Mouse (Mus musculus): ENCODE results near the gene Hivep3.

Gene Hivep3

DNA sequence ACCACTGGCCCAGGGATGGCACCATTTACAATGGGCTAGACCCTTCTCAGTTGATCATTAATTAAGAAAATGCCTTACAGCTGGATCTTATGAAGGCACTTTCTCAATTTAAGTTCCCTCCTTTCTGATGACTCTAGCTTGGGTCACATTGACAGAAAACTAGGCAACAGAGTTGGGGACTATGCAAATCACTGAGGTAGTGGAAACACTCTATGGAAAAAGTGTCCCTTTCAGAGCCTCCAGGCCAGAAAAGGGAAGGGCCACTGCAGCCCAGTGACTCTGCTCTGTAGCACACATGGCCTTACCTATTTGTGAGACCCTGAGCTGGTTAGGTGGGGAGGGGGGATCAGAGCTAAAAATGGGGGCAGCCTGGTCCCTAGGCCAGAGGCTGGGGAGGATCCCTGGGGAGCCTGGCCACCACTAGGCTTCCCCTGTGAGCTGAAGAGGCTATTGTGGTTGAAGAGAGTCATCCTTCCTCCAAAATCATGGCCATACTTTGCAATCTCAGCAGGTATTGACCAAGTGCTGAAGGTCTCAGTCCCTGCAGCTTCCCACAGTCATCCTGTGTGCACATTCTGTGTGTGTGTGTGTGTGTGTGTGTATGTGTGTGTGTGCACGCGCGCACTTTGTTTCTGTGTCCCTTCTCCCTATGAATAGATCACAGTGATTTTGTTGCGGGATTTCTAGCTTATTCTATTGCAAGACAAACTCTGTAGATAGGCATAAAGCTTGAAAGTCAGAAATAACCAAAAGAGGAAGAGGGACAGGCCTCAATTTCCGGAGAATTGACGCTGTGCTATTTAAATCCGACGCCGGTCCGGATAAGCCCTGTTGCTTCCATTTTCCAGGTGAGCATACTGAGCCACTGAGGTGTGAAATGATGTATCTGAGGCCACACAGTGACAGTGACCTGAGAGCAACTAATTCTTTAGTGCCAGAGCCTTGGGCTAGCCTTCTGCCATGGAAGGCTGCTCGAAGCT is 319.7 kb downstream of the Hivep3 start:
- no peak for DNase-seq (ENCODE audit: low read depth, low spot score)

DNA sequence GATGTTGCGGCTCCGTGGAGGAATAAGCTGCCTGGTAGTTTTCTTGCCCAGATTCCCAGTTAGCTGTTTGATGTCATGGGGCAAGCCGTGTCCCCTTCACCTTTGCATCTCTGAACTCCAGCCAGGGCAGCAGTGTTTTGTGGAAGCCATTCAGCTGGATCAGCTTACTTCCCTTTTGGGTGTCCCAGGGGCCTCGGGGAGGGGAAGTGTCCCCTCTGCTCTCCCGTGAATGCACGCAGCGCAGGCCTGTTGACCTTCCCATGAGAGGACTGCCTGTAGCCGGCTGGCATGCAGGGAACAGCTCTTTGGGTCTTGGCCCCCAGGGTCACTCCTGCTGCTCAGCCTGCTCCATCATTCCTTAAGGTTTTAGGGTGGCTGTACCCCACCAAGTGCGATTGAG is 320.6 kb downstream of the Hivep3 start:
- no peak for DNase-seq (ENCODE audit: low read depth, low spot score)

DNA sequence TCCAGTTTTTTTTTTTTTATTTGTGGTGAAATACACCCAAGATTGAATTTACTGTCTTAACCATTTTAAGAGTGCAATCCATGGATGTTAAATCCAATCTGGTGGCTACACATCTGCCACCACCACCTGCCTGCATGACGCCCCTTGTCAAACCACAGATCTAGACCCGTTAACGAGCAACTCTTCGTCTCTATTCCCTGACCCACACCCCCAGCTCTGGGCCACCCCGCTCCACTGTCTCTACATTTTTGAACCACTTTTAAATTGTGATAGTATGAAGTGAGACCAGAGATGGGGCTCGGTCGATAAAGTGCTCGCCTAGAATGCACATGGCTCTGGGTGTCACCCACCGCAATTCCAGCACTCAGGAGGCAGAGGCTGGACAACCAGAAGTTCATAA is 322.9 kb downstream of the Hivep3 start:
- no peak for DNase-seq (ENCODE audit: low read depth, low spot score)

DNA sequence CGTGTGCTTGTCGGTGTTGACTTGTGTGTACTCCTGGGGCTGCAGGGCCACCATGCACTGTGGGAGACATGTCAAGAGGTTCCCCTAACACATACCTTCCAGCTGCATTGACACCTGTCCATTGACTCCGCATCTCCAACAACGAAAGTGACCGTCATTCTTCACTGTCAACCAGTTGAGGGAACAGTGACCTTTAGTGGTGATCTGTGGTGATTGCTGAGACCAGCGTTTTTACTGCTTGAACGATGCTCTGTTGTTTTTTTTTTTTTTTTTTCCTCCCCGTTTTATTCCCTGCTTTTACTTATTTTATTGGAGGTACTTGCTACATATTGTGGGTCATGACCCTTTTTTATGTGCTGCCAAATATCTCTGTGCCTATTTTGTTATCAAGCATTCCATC is 323.9 kb downstream of the Hivep3 start:
- DNase-seq (ENCODE audit: low read depth, low spot score), result no peak

DNA sequence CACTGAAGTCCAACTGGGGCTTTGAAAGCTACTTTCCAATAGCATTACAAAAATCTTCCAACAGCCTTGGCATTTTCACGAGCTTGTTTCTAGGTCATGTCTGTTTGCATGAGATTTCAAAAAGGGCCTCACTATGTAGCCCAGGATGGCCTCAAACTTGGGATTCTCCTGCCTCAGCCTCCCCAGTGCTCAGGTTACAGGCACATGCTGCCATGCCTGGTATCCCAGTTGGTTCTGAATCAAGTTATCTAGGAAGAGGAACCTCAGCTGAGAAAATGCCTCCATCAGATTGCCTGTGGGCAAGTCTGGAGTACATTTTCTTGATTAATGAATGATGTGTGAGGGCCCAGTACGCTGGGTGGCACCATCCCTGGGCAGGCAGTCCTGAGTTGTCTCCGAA is 324.6 kb downstream of the Hivep3 start:
- DNase-seq (ENCODE audit: low read depth, low spot score), result no peak

DNA sequence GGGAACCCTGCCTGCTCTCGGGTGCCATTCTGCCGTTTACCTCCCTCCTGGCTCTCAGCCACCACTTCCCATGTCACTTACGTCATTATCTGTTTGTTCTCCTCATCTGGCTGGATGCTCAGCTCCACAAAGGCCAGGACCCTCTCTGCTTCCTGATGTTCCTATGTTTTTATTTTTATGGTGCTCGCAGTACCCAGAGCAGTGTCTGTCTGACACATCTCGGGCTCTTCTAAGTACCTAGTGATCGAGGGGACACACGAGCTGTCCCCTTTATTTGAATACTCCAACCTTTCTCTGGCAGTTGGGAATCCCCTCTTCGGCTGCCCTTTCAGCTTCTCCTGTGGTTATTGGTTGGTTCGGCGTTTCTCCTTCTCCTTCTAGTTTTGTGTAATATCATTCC is 325.2 kb downstream of the Hivep3 start:
- no peak for DNase-seq (ENCODE audit: low read depth, low spot score)

DNA sequence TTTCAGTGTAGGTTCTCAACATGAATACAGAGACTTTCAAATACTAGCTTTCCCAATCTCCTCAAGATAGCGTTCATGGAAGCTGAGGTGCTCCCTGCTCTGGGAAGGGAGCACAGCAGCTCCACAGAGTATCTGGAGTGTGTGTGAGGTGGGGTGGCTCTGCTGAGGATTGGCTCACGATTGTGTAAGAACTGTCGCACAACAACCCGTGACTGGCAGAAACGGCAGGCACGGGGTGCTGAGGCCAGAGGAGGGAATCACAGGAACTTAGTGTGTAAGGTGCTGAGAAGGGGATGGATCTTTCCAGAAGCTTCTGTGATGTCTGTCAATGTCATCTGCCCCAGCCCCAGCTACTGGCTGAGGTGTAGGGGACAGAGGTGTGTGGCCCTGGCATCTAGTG is 328.1 kb downstream of the Hivep3 start:
- DNase-seq (ENCODE audit: low read depth, low spot score), result no peak

DNA sequence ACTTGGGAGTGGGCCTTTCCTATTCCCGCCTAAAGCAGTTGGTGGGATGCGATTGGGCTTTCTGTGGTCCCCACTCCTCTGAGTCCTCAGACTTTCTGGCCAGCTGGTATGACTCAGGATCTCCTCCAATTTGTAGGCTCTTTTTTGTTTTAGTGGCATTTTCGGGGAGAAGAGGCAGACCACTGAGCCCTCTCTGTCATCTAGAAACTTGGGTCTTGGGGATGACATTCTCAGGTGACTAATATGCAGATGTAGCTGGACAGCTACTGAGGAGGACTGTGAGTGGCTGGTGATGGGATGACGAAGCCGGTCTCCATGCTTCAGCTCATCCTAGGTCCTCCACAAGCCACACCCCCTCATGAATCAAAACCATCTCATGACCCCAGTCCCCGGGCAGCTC is 328.6 kb downstream of the Hivep3 start:
- no peak for DNase-seq (ENCODE audit: low read depth, low spot score)

DNA sequence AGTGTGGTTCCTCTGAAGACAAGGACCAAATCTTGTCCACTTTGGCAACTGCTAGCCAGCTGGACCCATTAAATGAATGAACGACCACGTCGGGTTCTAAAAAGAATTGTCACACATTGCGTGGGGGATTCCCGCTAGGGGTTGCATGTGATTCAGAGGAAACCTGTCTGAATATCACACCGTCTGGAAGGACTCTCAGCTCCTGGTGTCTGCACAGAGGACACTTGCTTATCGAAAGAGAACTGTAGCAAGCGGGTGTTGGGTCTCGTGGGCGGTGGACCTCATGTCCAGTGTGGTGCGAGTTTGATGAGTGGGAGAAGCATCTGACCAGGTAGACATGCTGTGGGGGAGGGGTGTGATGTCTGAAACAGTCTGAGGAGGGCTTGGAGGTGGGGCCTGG is 329.2 kb downstream of the Hivep3 start:
- DNase-seq (ENCODE audit: low read depth, low spot score), result no peak

DNA sequence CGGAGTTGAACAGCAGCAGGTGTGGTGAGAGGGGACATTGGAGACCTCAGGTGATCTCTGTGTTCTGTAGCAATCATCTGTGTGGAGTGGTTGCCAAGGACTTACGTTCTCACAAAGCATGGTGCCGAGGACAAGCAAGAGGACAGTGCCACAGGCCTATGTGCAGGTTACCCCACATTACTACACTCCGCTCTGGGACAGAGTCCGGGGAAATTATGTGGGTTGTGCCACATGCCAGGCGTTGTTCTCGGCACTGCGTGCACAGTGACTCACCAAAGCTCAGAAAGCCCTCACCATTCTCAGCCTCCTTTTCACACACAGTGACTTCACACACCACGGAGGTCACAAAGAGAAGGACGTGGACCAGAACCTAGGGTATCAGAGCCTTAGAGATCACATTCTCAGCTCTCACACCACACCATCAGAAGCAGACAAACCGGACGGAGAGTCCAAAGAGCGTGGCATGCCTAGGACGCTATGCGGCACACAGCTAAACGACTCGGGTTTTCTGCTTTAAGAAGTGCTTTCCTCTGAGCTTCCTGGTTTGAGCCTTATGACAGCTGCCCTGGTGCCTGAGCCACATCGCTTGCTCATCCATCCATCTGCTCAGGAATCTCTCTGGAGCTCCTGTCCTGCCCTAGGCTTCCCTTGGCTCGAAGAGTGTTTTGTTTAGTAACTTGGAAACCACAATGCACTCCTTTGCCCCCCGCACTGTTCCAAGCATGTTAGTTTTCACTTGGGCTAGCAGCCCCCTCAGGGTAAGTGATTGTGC is 330.0 kb downstream of the Hivep3 start:
- no peak for DNase-seq (ENCODE audit: low read depth, low spot score)

DNA sequence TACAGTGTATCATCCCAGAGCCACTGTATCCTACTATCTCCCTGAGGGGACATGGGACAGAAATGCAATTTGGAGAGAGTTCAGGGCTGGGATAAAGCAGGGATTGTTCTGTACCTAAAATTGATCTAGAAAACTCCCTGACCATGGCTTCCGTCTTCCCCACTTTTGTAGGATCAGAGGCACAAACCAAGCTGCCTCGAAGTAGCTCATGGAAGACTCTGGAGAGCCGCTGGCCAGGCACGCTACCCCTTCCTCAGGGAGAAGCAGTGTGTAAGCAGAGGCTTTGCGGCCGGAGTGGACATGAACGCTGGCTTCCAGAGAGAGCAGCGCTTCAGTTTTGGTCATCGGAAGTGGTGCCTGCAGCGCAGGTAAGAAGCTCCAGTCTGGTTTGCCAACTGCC is 331.1 kb downstream of the Hivep3 start, which contains the start of gene AL607142.1:
Gene AL607142.1 (plus strand): TSS at position 301 of the 400 bp plus-strand sequence.
- no peak for DNase-seq (ENCODE audit: low read depth, low spot score)

DNA sequence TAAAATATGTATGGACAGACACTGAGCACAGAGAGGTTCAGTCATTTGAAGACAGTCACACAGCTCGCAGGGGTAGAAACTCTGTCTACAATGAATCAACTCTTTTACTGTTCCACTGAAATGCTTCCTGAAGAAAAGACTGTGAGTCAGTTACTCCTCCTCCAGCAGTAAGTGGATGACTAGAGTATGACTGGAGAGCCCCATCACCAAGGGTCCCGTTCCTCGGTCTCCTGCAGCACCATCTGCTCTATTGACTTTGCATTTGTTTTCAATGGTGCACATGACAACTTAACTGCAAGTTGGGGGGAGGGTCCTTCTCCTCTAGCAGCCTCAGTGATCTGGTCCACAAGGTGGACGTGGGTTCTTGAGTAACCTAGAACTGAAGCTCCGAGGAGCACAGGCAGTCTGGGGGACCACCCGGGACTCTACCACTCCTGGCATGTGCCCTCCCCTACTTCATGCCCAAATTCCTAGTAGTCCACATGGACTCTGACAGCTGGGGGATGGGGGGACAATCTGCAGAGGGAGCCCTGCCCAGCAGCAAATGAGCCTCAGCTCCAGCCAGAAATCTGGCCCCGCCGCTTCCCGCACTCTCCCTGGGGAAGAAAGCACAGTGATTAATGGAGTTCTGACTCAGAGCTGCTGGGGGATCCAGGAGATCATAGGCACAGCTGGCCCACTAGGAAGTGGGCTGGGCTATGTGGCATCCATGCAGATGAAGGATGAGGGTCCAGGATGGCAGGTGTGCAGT is 333.4 kb downstream of the Hivep3 start:
- no peak for DNase-seq (ENCODE audit: low read depth, low spot score)

DNA sequence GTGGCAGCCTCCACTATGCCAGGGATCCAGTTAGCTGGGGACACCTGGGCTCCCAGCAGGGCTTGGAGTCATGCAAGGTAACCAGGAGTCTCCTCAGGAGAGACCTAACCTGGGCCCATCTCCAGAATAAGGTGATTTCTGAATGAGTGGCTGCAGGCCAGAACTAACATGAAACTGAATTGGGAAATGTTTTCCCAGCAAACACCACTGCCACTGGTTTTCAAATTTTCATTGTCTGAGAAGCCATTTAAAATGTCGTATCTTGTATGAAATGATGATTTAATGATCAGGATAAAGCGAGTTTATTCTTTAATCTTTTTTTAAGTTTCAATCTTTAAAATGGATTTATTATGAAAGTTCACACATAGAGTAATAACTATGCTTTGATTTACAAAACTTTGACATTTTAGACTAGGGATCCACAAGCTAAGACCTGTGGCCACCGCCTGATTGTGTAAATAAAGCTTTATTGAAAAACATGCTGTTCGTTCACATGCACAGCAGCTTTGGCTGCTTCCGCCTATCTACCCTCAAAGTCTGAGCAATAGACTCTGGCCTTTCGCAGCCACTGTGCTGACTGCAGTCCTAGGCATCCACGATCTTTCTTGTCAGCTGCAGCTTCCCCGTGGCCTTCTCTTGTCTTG is 334.1 kb downstream of the Hivep3 start:
- no peak for DNase-seq (ENCODE audit: low read depth, low spot score)

DNA sequence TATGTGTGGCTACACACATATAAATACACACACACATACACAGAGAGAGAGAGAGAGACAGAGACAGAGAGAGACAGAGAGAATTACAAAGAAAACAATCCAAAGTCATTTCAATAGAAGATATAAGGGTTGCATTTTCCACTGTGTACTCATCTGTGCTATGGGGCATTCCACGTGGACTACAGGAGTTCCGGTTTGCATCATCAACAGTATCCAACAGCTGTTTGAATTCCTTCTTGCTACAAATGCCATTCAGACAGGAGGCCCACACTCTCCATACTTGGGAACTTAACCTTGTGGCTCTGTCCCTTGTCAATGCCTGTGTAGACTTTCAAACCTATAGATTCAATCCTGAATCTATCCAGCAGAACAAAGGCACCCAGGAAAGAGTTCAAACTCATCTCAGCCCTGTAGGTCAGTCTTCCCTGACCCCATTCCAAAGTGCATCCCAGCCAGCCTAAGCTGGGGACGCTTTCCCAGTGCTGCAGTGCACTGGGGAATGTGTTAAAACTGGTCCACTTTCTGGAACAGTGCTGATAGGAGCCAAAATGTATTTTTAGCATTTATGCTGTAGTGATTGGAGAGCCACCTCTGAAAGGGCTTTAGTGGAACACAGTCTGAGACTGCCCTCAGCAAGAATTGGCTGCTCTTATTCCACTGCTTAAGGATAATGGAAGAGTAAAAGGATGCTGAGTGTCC is 335.4 kb downstream of the Hivep3 start:
- no peak for DNase-seq (ENCODE audit: low read depth, low spot score)

DNA sequence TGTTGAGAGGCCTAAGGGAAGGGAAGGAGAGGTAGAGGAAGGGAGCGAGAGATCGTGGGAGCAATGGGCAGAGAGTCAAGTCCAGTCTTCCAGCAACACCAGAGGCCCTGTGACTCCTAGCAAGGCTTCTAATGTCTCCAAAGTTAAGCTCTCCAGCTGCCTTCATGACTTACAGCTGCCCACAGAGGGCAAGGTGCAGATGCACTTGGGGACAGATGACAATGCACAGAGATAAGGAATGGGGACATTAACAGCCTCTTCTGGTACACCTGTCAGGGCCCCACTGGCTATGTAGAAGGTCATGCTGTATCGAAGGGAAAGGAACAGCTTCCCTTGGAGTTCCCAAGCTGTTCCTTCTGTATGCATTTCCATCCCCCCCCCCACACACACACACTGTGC is 336.0 kb downstream of the Hivep3 start:
- DNase-seq (ENCODE audit: low read depth, low spot score), result no peak

DNA sequence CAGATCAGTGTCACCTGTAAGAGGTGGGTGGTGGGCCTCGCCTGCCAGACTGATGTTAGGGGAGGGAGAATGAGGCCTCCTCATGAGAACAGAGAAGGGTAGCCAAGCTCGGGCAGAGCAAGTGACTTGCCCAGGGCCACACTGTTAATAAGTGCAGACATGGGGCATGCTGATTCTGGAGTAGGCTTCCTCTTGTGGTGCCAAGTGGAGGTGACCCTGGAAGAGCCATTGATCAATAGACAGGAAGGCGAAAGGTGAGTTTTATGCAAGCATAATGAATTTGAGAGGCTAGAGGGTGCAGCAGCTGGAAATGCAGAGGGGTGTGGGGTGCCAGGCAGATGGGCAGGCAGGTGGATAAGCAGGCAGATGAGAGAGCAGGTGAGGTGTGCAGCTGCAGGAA is 337.8 kb downstream of the Hivep3 start:
- DNase-seq (ENCODE audit: low read depth, low spot score), result no peak

DNA sequence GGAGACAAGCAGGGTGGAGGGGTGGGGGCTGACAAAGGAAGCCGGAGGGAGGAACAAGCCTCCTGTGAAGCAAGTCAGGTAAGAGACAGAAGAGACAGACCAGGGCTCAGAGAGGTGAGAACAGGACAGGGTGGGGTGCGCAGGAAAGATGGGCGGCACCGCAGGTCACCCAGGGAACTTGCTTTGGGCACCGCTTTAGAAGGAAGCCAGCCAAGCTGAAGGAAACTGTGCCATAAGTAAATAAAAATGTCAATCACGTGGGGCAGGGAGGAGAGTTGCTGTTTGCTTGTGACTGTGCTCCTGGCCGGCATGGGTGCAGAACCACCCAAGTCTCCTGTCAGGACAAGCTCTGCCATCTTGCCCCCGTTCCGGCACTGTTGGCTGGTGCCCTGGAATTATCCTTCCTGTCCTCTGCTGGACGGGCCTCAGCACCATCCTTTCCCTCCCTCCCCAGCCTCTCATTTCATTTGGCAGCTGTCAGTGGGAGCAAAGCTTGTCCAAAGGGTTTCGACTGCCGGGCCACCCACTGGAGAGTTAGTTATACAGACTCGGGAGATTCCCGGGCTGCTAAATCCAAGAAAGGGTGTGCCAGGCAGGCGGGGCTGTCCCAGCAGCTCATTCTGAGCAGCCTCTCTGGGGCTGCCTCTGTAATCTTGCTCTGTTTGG is 338.4 kb downstream of the Hivep3 start:
- DNase-seq (ENCODE audit: low read depth, low spot score), result no peak

DNA sequence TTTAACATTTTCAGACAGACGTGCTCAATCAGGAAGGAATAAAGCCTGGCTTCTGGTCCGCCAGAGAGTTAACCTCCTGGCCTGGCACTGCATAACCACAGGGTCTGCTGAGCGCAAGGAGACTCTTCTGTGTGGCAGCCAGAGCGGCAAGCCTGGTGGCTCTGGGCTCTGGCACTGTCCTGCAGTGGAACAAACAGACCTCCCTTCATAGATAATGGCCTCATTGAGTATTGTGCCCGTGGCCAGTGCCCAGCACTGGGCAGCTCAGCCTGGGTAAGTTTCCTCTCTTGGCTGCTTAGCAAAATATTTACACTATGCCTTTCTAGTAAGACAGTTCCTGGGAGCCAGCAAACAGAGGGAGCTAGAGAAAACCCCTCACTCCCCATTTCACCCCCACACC is 340.5 kb downstream of the Hivep3 start:
- DNase-seq (ENCODE audit: low read depth, low spot score), result no peak

DNA sequence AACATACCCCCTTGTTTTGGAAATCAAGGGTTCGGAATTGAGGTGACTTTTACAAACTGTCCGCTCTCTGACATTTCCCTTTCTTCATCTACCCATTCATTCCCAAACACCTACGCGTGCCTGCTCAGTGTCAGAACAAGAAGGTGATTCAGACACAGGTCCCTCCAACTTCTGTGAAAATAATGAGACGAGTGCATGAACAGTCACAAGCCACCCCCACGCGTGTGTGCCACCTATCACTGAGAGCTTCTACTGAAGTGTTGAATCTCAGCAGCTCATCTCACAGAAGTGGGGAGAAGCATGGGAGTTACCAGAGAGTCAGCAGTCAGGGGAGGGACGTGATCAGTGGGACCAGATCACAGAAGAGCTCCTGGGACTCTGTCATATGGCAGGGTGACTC is 343.7 kb downstream of the Hivep3 start:
- no peak for DNase-seq (ENCODE audit: low read depth, low spot score)

DNA sequence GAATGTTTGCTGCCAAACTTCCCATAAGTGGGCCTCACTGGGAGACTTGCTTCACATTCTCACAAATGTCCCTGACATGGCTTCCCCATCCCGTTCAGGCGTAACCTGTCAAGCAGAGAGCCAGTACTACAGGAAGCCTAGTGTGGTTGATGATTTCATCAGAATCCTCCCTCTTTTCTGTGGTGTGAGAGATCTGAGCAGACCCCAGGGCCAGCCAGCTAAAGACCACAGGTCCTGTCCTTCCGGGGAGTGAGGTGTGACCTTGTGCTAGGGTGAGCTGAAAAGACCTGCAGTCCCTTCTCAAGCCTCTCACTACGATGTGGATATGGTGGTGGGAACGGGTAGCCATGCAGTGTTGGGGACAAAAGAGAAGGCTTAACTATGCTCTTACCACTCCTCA is 348.9 kb downstream of the Hivep3 start:
- DNase-seq (ENCODE audit: low read depth, low spot score), result no peak
